Mouse (Mus musculus) stomach, embryonic 16.5 days (tissue): ENCODE data around the gene Csf3. TPM values are rescaled to one million over a fixed set of nuclear protein-coding genes. Genes with fewer than 3 reads are reported as not detected.

Experiments used
- ATAC-seq: fragments of 200-750 bp; cut with Nextera tagmentation; 2 replicates; pipeline ENCODE4 v1.8.0; 2017; ENCODE audit warnings: moderate number of reproducible peaks, moderate TSS enrichment; ENCODE audit not compliant: insufficient read depth, low FRiP score
- H3K27ac ChIP-seq: fragments of 300-500 bp; sonication (generic); 2 replicates; pipeline ENCODE4 v1.5.1; 2014; ENCODE audit warnings: low read length
- H3K27me3 ChIP-seq: fragments of 300-500 bp; sonication (generic); 2 replicates; pipeline ENCODE4 v1.6.1; 2014; ENCODE audit warnings: low read length, control low read depth, mixed read lengths; ENCODE audit not compliant: control insufficient read depth, insufficient read depth
- H3K36me3 ChIP-seq: fragments of 300-500 bp; sonication (generic); 2 replicates; pipeline ENCODE4 v1.6.1; 2014; ENCODE audit warnings: low read length; ENCODE audit not compliant: control insufficient read depth, insufficient read depth
- H3K4me1 ChIP-seq: fragments of 300-500 bp; sonication (generic); 2 replicates; pipeline ENCODE4 v1.6.1; 2014; ENCODE audit warnings: low read length, control low read depth, mixed read lengths; ENCODE audit not compliant: control insufficient read depth, insufficient read depth
- H3K4me2 ChIP-seq: fragments of 300-500 bp; sonication (generic); 2 replicates; pipeline ENCODE4 v1.6.1; 2014; ENCODE audit warnings: low read depth, low read length, mixed read lengths
- H3K4me3 ChIP-seq: fragments of 300-500 bp; sonication (generic); replicated peaks from 2 replicates; pipeline ENCODE4 v1.5.1; 2014; ENCODE audit warnings: mild to moderate bottlenecking, low read length
- H3K9ac ChIP-seq: fragments of 300-500 bp; sonication (generic); 2 replicates; pipeline ENCODE4 v1.6.1; 2014; ENCODE audit warnings: low read length
- H3K9me3 ChIP-seq: fragments of 300-500 bp; sonication (generic); replicated peaks from 2 replicates; pipeline ENCODE4 v1.6.1; 2016; ENCODE audit warnings: low read length, control low read depth; ENCODE audit not compliant: control insufficient read depth
- WGBS: fragments of 180-500 bp; shearing (Covaris S2); extraction: QIAGEN DNeasy Blood & Tissue Kit; methylation state at CpG from one replicate; pipeline ENCODE4 v1.1.7; 2014; 5-methylcytosine and 5-hydroxymethylcytosine counted together
- polyA plus RNA-seq: library from polyadenylated mRNA; unstranded; fragments of >200 nt; fragmentation: Nextera tagmentation; extraction: Ambion mirVana; gene quantifications from 2 replicates; pipeline ENCODE4 v1.2.1, GENCODE M21; 2015

The Csf3 gene
- polyA plus RNA-seq, 1 experiment from 2014 or later: not detected

DNA sequence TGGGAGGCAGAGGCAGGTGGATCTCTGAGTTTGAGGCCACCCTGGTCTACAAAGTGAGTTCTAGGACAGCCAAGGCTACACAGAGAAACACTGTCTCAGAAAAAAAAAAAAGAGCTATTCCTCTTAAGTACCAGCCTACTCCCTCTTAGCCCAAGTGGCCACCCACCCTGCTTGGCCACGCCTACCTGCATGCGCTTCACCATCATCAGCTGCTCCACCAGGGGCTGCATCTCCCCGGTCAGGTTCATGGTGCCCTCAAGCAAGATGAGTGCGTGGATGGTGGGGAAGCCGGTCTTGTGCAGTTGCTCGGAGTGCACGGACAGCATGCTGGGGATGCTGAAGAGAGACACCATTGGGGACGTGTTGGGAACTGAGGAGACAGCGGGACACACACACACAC lies 14.9 kb downstream of the Csf3 start:
- WGBS: 93% methylated on average over 9 of the region's 9 CpGs
- no peak overlapping the region for H3K4me3 ChIP-seq
- no peaks in the 10 kb centered on the region for H3K9me3 ChIP-seq
- ATAC-seq: no peak
- H3K4me1 ChIP-seq: peaks cover 6% of the 10 kb centered on the region
- no peak overlapping the region for H3K27ac ChIP-seq
- H3K4me2 ChIP-seq: no peak overlapping the region
- H3K9ac ChIP-seq: no peak overlapping the region
- H3K27me3 ChIP-seq: no peaks in the 10 kb centered on the region
- H3K36me3 ChIP-seq: peaks cover 10% of the 10 kb centered on the region; the same call in 1 of the 2 replicates

DNA sequence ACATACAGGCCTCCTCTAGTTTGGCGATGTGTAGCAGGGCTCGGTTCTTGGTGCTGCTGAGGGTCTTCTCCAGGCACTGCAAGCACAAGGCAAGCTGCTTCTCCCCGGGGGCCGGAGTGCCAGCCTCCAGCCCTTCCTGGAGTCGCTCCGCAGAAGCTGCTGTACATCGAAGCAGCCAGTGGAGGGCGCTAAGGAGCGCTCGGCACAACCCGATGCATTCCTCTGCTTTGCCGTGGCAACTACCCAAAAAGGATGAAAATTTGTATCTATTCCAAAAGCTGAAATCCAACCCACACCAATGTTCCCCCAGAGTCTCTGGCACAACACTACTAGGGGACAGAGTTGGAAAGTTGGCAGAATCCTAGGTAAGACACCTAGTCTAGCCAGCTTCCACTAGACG lies 16.8 kb downstream of the Csf3 start:
- peaks cover 15% of the 10 kb centered on the region for H3K4me1 ChIP-seq
- H3K27ac ChIP-seq: no peak overlapping the region
- ATAC-seq: no peak
- no peak overlapping the region for H3K9ac ChIP-seq
- no peak overlapping the region for H3K4me2 ChIP-seq
- no peaks in the 10 kb centered on the region for H3K9me3 ChIP-seq
- peaks cover 7% of the 10 kb centered on the region; the same call in 1 of the 2 replicates for H3K36me3 ChIP-seq
- WGBS: 20% methylated on average over 13 of the region's 13 CpGs
- no peak overlapping the region for H3K4me3 ChIP-seq
- H3K27me3 ChIP-seq: no peaks in the 10 kb centered on the region

DNA sequence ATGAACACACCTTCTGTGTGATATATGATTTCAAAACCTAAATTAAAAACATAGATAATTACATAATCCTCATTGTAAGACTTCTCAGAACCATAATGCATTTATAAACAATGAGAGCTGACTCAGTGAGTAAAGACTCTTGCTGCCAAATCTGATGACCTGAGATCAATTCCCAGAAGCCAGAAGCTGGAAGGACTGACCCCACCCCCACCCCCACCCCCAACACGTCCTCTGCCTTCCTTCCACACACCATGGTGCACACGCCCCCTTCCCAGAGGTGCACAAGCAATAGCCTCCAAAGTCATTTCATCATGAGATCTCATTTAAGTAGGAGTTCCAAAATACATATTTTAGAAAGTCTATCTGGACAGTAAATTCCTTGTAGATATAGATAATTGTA lies 19.7 kb downstream of the Csf3 start:
- Histone ChIP-seq H3K27ac (no peak overlapping the region), H3K27me3 (no peaks in the 10 kb centered on the region), H3K4me1 (peaks cover 15% of the 10 kb centered on the region), H3K9ac (no peak overlapping the region), H3K4me2 (no peak overlapping the region), H3K36me3 (no peaks in the 10 kb centered on the region), H3K4me3 (no peak overlapping the region), H3K9me3 (no peaks in the 10 kb centered on the region)
- no peak for ATAC-seq
- WGBS: 71% methylated on average over 2 of the region's 2 CpGs

DNA sequence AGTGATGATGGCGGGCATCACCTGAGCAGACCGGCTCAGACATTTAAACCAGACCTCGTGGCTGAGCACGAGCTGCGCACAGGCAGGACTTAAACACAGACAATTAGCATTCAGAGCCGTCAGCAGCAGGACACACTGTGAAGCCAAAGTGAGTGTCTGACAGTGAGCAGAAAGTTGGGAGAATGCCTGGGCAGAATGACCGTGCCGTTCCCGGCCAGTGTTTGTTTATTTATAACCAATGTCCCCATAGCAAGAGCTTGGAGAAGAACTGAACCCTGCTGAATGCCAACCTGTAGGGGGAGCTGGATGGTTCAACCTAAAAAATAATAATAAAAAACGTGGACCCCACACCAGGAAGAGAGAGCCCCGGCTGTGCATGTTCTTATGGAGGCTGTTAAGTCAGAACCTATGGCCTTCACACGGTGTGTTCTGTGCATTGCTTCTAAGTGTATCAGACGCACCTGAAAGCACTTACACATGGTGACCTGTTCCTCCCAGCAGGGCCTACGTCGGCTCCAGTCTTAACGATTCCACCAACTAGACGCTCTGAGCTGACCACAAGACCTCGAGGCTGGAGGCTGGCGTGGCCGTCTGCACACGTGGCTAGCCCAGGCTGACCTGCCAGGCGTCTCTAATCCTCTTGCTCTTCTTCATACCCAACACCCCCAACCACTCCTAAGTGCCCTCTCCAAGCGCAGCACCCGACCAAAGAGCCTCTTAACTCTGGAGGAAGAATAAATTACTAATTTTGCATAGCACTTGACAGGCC lies 20.6 kb downstream of the Csf3 start:
- Histone ChIP-seq H3K27ac (peak overlapping the region; percentile 64; the same call in 1 of the 2 replicates), H3K9ac (peak overlapping the region; percentile 9; the same call in 1 of the 2 replicates), H3K4me2 (no peak overlapping the region), H3K9me3 (no peaks in the 10 kb centered on the region), H3K4me1 (peaks cover 15% of the 10 kb centered on the region), H3K4me3 (no peak overlapping the region), H3K36me3 (no peaks in the 10 kb centered on the region), H3K27me3 (no peaks in the 10 kb centered on the region)
- WGBS: 52% methylated on average over 24 of the region's 24 CpGs
- ATAC-seq: peak; percentile 51; the same call in 1 of the 2 replicates

DNA sequence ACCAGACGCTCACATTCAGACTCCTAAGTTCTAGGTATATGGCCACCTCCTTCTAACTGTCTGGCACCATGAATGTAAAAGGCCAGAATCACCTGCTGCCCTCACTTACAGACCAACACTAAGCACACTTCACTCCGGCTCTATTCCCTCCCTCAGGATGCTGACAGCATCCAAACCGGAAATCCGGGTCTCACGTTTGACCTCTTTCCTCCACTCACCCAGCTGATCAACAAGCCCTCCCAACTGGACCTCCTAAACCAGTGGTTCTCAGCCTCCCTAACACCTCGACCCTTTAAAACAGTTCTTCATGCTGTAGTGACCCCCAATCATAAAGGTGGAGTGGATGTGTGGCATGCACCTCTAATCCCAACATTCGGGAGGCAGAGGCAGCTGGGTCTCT lies 22.0 kb downstream of the Csf3 start:
- no peak overlapping the region for H3K4me3 ChIP-seq
- no peaks in the 10 kb centered on the region for H3K27me3 ChIP-seq
- 75% methylated on average over 7 of the region's 7 CpGs for WGBS
- H3K27ac ChIP-seq: no peak overlapping the region
- H3K9me3 ChIP-seq: no peaks in the 10 kb centered on the region
- H3K9ac ChIP-seq: no peak overlapping the region
- H3K36me3 ChIP-seq: 0 out of 2 replicates have a peak, but pooled peaks cover 3% of the 10 kb centered on the region
- H3K4me2 ChIP-seq: no peak overlapping the region
- ATAC-seq: no peak
- peaks cover 15% of the 10 kb centered on the region for H3K4me1 ChIP-seq

DNA sequence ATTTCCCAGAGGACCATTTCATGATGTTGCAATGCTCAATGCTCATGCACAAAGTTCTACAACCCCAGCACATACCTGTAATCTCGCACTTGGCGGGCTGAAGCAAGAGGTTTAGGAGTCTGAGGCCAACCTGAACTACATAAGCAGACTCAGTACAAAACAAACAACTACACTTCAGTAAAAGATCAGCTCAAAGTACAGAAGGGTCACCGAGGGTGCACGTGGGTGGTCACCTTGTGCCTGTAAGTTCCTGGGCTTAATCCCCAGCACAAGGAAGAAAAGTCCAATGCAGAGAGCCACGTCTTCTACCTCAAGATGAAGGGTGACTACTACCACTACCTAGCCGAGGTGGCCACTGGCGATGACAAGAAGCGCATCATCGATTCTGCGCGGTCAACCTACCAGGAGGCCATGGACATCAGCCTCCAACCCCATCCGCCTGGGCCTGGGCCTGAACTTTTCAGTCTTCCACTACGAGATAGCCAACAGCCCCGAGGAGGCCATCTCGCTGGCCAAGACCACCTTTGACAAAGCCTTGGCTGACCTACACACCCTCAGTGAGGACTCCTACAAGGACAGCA lies 25.0 kb downstream of the Csf3 start:
- no peak for ATAC-seq
- H3K9me3 ChIP-seq: no peaks in the 10 kb centered on the region
- H3K4me2 ChIP-seq: no peak overlapping the region
- H3K36me3 ChIP-seq: 0 out of 2 replicates have a peak, but pooled peaks cover 3% of the 10 kb centered on the region
- WGBS: 92% methylated on average over 15 of the region's 15 CpGs
- no peaks in the 10 kb centered on the region for H3K27me3 ChIP-seq
- peaks cover 20% of the 10 kb centered on the region for H3K4me1 ChIP-seq
- no peak overlapping the region for H3K9ac ChIP-seq
- no peak overlapping the region for H3K4me3 ChIP-seq
- H3K27ac ChIP-seq: no peak overlapping the region

DNA sequence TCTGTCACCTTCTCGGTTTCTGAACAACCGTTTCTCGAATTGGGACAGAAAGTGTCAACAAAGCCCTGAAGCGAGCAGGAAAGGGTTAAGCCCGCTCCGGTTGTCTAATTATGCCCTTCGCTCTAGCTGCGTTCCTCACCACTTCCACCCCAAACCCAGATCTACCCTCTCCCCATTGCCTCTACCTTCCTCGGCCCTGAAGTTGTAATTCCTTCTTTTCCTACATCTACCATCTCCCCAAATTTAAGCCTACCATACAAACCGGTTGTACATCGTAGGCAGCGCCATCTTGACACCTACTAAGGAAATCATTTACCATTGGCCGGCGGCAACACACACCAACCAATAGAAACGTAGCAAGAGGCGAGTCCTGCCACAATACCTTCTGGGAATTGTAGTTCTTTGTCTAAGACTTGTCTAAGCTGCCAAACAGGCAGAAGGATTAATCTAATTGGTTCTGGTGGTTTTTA lies 28.1 kb downstream of the Csf3 start, which contains the start of gene Med24:
Gene Med24 (minus strand): TSS at position 317 of the 470 bp plus-strand sequence.
- peak; percentile 92 for ATAC-seq
- Histone ChIP-seq H3K27ac (peak within 1 kb of the TSS; percentile 69), H3K4me2 (peak within 1 kb of the TSS; percentile 86), H3K4me1 (peaks cover 11% of the 10 kb centered on the region; the same call in 1 of the 2 replicates), H3K27me3 (no peaks in the 10 kb centered on the region), H3K9ac (peak within 1 kb of the TSS; percentile 73), H3K36me3 (0 out of 2 replicates have a peak, but pooled peaks cover 3% of the 10 kb centered on the region), H3K9me3 (no peaks in the 10 kb centered on the region), H3K4me3 (peak within 1 kb of the TSS; percentile 82)
- under 1% methylated on average over 16 of the region's 16 CpGs for WGBS

DNA sequence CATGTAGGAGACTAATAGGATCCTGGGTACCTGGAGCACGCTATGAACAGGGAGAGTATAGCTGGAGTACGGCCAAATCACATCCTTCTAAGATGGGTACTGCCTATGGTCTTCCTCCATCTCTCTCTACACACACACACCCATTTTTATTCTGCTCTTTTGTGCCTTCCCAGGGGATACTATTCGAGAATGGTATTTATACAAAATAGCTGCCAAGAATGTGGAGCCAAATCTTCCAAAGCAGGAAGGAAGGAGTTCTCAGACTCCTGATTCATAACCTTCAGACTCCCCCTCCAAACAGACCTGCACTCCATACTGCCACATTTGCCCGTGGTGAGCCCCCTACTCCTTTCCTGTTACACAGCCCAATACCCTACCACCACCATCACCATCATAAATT lies 29.7 kb downstream of the Csf3 start:
- ATAC-seq: 0 out of 2 replicates have a peak, but pooled peaks have one; percentile 30
- H3K4me1 ChIP-seq: peaks cover 11% of the 10 kb centered on the region; the same call in 1 of the 2 replicates
- no peaks in the 10 kb centered on the region for H3K9me3 ChIP-seq
- H3K4me3 ChIP-seq: no peak overlapping the region
- H3K27me3 ChIP-seq: no peaks in the 10 kb centered on the region
- WGBS: 63% methylated on average over 4 of the region's 4 CpGs
- H3K36me3 ChIP-seq: 0 out of 2 replicates have a peak, but pooled peaks cover 3% of the 10 kb centered on the region
- no peak overlapping the region for H3K9ac ChIP-seq
- H3K27ac ChIP-seq: peak overlapping the region; percentile 70
- no peak overlapping the region for H3K4me2 ChIP-seq

DNA sequence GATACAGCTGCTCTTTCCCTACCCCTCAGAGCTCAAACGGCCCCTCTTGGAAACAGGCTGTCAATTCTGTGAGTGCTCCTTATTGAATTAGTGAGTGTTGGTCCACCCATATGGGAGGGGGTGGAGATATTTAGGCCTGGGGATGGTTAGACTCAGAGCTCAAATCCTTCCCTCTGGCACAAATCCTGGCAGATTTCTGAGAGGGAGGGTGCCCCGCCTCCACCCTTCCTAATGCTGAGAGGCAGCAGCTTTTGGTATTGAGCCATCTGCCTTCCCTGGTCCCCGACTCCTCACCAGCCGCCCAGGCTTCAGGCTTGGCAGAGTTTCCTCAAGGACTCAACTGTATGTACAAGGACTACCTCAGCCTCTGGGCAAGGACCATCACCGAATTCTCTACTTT lies 30.1 kb downstream of the Csf3 start:
- H3K27me3 ChIP-seq: no peaks in the 10 kb centered on the region
- H3K9me3 ChIP-seq: no peaks in the 10 kb centered on the region
- no peak overlapping the region for H3K4me2 ChIP-seq
- H3K9ac ChIP-seq: peak overlapping the region; percentile 14; the same call in 1 of the 2 replicates
- H3K4me1 ChIP-seq: peaks cover 11% of the 10 kb centered on the region; the same call in 1 of the 2 replicates
- H3K27ac ChIP-seq: peak overlapping the region; percentile 70; the same call in 1 of the 2 replicates
- H3K4me3 ChIP-seq: no peak overlapping the region
- peak; percentile 34; the same call in 1 of the 2 replicates for ATAC-seq
- WGBS: 52% methylated on average over 5 of the region's 5 CpGs
- 0 out of 2 replicates have a peak, but pooled peaks cover 3% of the 10 kb centered on the region for H3K36me3 ChIP-seq
